Mouse (Mus musculus): ENCODE measurements around the gene Bhmt2.

DNA sequence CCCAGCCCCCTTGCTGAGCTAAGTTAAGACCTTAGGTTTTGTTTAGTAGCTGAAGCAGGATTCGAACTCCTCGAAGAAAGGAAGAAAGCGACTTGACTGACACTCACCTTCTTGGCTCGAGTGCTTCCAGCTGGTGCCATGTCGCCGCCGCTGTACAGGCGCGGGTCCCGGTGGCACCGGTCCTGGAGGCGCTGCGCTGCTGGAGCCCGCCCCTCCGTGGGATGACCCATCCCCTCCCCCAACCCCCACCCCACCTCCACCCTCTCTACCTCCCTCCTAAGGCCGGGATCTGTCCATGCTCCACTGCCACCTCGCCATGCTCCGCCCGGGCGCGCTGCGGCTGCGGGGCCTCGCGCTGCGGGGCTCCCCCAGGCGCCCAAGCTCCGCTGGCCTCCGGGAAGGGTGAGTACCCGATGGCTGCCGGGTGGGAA, at the start of gene Bhmt2, which contains the start of gene Dmgdh:
- TF ChIP-seq CTCF (IDR thresholded peaks at IDR 0.05; ENCODE audit: low read depth) (no peak), EP300 (optimal IDR thresholded peaks at IDR 0.05) (no peak)
